Comparison of ENCODE assay signal across 8 mouse cellular contexts in the genomic region with DNA sequence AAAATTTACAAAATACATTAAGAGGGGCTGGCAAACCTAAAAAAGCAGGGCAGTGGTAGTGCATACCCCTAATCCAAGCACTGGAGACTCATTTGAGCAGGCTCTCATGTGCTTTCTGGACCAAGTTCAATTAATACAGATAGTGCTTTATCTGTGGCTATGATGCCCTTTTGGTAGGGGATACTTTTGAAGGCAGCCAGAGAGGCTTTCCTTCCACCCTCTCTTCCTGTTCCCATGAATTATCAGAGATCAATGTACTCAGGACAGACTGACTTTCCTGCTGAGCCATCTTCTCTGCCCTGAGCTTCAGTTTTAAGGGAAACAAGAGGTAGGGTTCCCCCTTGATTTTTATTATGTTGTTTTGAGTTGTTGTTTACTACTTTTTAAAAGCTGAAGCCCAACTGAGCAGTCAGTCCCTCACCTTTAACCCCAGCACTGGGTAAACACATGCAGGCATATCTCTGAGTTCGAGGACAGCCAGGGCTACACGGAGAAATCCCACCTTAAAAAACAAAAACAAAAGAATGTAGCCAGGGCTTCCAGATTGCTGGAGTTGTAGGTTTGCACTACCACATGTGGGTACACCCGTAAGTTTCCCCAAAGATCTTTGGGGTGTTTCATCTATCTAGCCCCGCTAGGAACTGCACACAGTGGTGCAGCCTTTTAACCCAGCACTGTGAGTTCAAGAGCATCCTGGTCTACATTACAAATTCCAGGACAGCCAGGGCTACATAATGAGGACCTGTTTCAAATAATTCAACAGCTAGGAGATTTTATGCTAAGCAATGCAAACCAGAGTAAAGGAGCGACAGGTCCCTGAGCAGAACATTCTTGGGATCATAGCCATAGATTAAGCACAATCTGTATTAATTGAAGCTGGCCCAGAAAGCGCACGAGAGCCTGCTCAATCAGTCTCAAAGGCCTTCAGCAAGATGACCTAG. TPM values are rescaled to one million over a fixed set of nuclear protein-coding genes. Genes with fewer than 3 reads are reported as not detected.
A peak's percentile ranks its signal among the peaks of the same experiment; 100 is the strongest.
DNase-seq lines count a peak whose midpoint lies in the region; ATAC-seq and TF ChIP-seq lines count a peak whose summit lies in the region.

No protein-coding gene starts in this region.

- intact Hi-C loops in left cerebral cortex, postnatal 4 days (cut with DNase I), result no loop called here

- no peak for ATAC-seq in embryonic facial prominence, embryonic 12.5 days (ENCODE audit: insufficient number of reproducible peaks, insufficient read depth, low FRiP score, low TSS enrichment)
- ATAC-seq in hindbrain, embryonic 16.5 days, result no peak
- no peak for ATAC-seq in midbrain, postnatal 0 days (ENCODE audit: low FRiP score)

- H3K4me2 ChIP-seq in embryonic facial prominence, embryonic 12.5 days (replicated peaks), result peak overlapping the region; percentile 53
- peak overlapping the region; percentile 63 for H3K4me2 ChIP-seq in hindbrain, embryonic 16.5 days (ENCODE audit: low read length)
- H3K4me2 ChIP-seq in midbrain, postnatal 0 days (ENCODE audit: low read depth, low read length, poor library complexity, severe bottlenecking), result peak overlapping the region; percentile 61

- no peaks in the 10 kb centered on the region for H3K27me3 ChIP-seq in embryonic facial prominence, embryonic 12.5 days
- no peaks in the 10 kb centered on the region for H3K27me3 ChIP-seq in hindbrain, embryonic 16.5 days (replicated peaks; ENCODE audit: control insufficient read depth, insufficient read depth, low read length)
- no peaks in the 10 kb centered on the region for H3K27me3 ChIP-seq in midbrain, postnatal 0 days (ENCODE audit: insufficient read depth, low read length)

- H3K36me3 ChIP-seq in embryonic facial prominence, embryonic 12.5 days, result peaks cover 14% of the 10 kb centered on the region
- H3K36me3 ChIP-seq in hindbrain, embryonic 16.5 days (ENCODE audit: control insufficient read depth, insufficient read depth, low read length), result peaks cover 12% of the 10 kb centered on the region
- H3K36me3 ChIP-seq in midbrain, postnatal 0 days (ENCODE audit: insufficient read depth, low read length), result peaks cover 8% of the 10 kb centered on the region

- peak overlapping the region; percentile 67 for H3K4me3 ChIP-seq in layer of hippocampus, adult 2 months
- peak overlapping the region; percentile 44 for H3K4me3 ChIP-seq in embryonic facial prominence, embryonic 12.5 days
- peak overlapping the region; percentile 48 for H3K4me3 ChIP-seq in hindbrain, embryonic 16.5 days (ENCODE audit: low read length)
- peak overlapping the region; percentile 39 for H3K4me3 ChIP-seq in midbrain, postnatal 0 days (ENCODE audit: low read depth, low read length)

- no peak for DNase-seq in layer of hippocampus, adult 2 months (ENCODE audit: low spot score in 2 of 2)
- DNase-seq in layer of hippocampus, postnatal 10 days (ENCODE audit: low spot score in 2 of 2), result no peak
- DNase-seq in midbrain, postnatal 0 days (ENCODE audit: low spot score), result no peak
- DNase-seq in left cerebral cortex, postnatal 4 days, result no peak
- no peak for DNase-seq in thymus, postnatal 25 days
- DNase-seq in retina, embryonic 14.5 days (ENCODE audit: low spot score), result no peak

- TF ChIP-seq CTCF in layer of hippocampus, adult 2 months (conservative IDR thresholded peaks at IDR 0.05), result no peak
- no peak for TF ChIP-seq CTCF in midbrain, postnatal 0 days (IDR thresholded peaks at IDR 0.05)

- WGBS in embryonic facial prominence, embryonic 12.5 days, result 34% methylated on average over 7 of the region's 7 CpGs
- 38% methylated on average over 7 of the region's 7 CpGs for WGBS in hindbrain, embryonic 16.5 days
- 45% methylated on average over 7 of the region's 7 CpGs for WGBS in midbrain, postnatal 0 days

- H3K4me1 ChIP-seq in embryonic facial prominence, embryonic 12.5 days, result peaks cover 20% of the 10 kb centered on the region
- peaks cover 22% of the 10 kb centered on the region for H3K4me1 ChIP-seq in hindbrain, embryonic 16.5 days (ENCODE audit: control insufficient read depth, insufficient read depth, low read depth, low read length)
- H3K4me1 ChIP-seq in midbrain, postnatal 0 days (ENCODE audit: insufficient read depth, low read length), result peaks cover 9% of the 10 kb centered on the region; the same call in 1 of the 2 replicates

- H3K9me3 ChIP-seq in embryonic facial prominence, embryonic 12.5 days, result no peaks in the 10 kb centered on the region
- H3K9me3 ChIP-seq in hindbrain, embryonic 16.5 days (ENCODE audit: control insufficient read depth, low read length), result no peaks in the 10 kb centered on the region
- no peaks in the 10 kb centered on the region for H3K9me3 ChIP-seq in midbrain, postnatal 0 days (ENCODE audit: low read length)

- peak overlapping the region; percentile 36; the same call in 1 of the 2 replicates for H3K9ac ChIP-seq in embryonic facial prominence, embryonic 12.5 days
- H3K9ac ChIP-seq in hindbrain, embryonic 16.5 days (ENCODE audit: low read depth, low read length), result peak overlapping the region; percentile 67
- peak overlapping the region; percentile 29 for H3K9ac ChIP-seq in midbrain, postnatal 0 days (replicated peaks; ENCODE audit: low read length, poor library complexity, severe bottlenecking)

- peak overlapping the region; percentile 99 for H3K27ac ChIP-seq in layer of hippocampus, adult 2 months
- H3K27ac ChIP-seq in embryonic facial prominence, embryonic 12.5 days, result peak overlapping the region; percentile 88
- peak overlapping the region; percentile 91 for H3K27ac ChIP-seq in hindbrain, embryonic 16.5 days (ENCODE audit: low read depth, low read length)
- peak overlapping the region; percentile 85 for H3K27ac ChIP-seq in midbrain, postnatal 0 days (ENCODE audit: low read depth, low read length)

RNA-seq across cellular contexts. Expression of a gene that starts 2.9 kb away (rescaled TPM):
- 100 to 1,000 TPM; 773 TPM for total RNA-seq in layer of hippocampus, adult 2 months (2021)
- total RNA-seq in layer of hippocampus, postnatal 10 days (2021), result 100 to 1,000 TPM; 697 to 748 TPM
- polyA plus RNA-seq in embryonic facial prominence, embryonic 12.5 days (2016; fragmentation: Nextera tagmentation; extraction: Ambion mirVana), result 255 and 263 TPM in 2 replicates
- polyA plus RNA-seq in hindbrain, embryonic 16.5 days (2015; fragmentation: Nextera tagmentation; extraction: Ambion mirVana), result 355 and 401 TPM in 2 replicates
- 300 and 325 TPM in 2 replicates for total RNA-seq in midbrain, postnatal 0 days (2014; rRNA removed)
- 357 and 374 TPM in 2 replicates for polyA plus RNA-seq in midbrain, postnatal 0 days (2015; fragmentation: Nextera tagmentation; extraction: Ambion mirVana)
- 100 to 1,000 TPM; 317 to 394 TPM for total RNA-seq in left cerebral cortex, postnatal 4 days (2021)

RNA-seq across cellular contexts. Expression of a gene that starts 17.8 kb away (rescaled TPM):
- total RNA-seq in layer of hippocampus, adult 2 months (2021), result not detected
- total RNA-seq in layer of hippocampus, postnatal 10 days (2021), result not detected
- not detected in 2 replicates for polyA plus RNA-seq in embryonic facial prominence, embryonic 12.5 days (2016; fragmentation: Nextera tagmentation; extraction: Ambion mirVana)
- 0.71 TPM in 1 of 2 replicates, not detected in the other for polyA plus RNA-seq in hindbrain, embryonic 16.5 days (2015; fragmentation: Nextera tagmentation; extraction: Ambion mirVana)
- not detected in 2 replicates for total RNA-seq in midbrain, postnatal 0 days (2014; rRNA removed)
- polyA plus RNA-seq in midbrain, postnatal 0 days (2015; fragmentation: Nextera tagmentation; extraction: Ambion mirVana), result not detected in 2 replicates
- not detected for total RNA-seq in left cerebral cortex, postnatal 4 days (2021)

RNA-seq across cellular contexts. Expression of a gene that starts 36.6 kb away (rescaled TPM):
- 10 to 100 TPM; 24.5 to 26.8 TPM for total RNA-seq in layer of hippocampus, adult 2 months (2021)
- 10 to 100 TPM; 23.5 to 28.9 TPM for total RNA-seq in layer of hippocampus, postnatal 10 days (2021)
- polyA plus RNA-seq in embryonic facial prominence, embryonic 12.5 days (2016; fragmentation: Nextera tagmentation; extraction: Ambion mirVana), result 67.1 and 69.9 TPM in 2 replicates
- 76.2 and 87.3 TPM in 2 replicates for polyA plus RNA-seq in hindbrain, embryonic 16.5 days (2015; fragmentation: Nextera tagmentation; extraction: Ambion mirVana)
- total RNA-seq in midbrain, postnatal 0 days (2014; rRNA removed), result 35.0 and 39.7 TPM in 2 replicates
- polyA plus RNA-seq in midbrain, postnatal 0 days (2015; fragmentation: Nextera tagmentation; extraction: Ambion mirVana), result 64.4 and 68.0 TPM in 2 replicates
- total RNA-seq in left cerebral cortex, postnatal 4 days (2021), result 10 to 100 TPM; 30.4 to 30.6 TPM
